23 mouse cellular contexts compared by ENCODE assay signal in genomic region chr1:11990011-11990410, GRCm38 (mm10).
DNase-seq lines count a peak whose midpoint lies in the region; ATAC-seq and TF ChIP-seq lines count a peak whose summit lies in the region.
"Had no signal": no experiment of that assay in that cellular context is flagged by ENCODE, and none has a peak within 500 bp of the region (broad histone marks: within the 10 kb centered on the region; RNA-seq: fewer than 3 reads in every experiment).

No protein-coding gene starts in this region.

- H3K4me1 ChIP-seq in heart, embryonic 11.5 days (ENCODE audit: control insufficient read depth, insufficient read depth, low read length) = no peaks in the 10 kb centered on the region
- no peaks in the 10 kb centered on the region for H3K4me1 ChIP-seq in heart, embryonic 16.5 days (ENCODE audit: control insufficient read depth, insufficient read depth, low read length)
- H3K4me1 ChIP-seq in heart, embryonic 10.5 days = no peaks in the 10 kb centered on the region
- H3K4me1 ChIP-seq in stomach, embryonic 15.5 days = no peaks in the 10 kb centered on the region
- no peaks in the 10 kb centered on the region for H3K4me1 ChIP-seq in stomach, postnatal 0 days (replicated peaks; ENCODE audit: control insufficient read depth, insufficient read depth)
- H3K4me1 ChIP-seq: embryonic facial prominence, embryonic 15.5 days; hindbrain, embryonic 12.5 days had no signal

- H3K27ac ChIP-seq in heart, embryonic 11.5 days (ENCODE audit: low read depth, low read length) = no peak overlapping the region
- H3K27ac ChIP-seq in heart, embryonic 16.5 days (ENCODE audit: low read length) = no peak overlapping the region
- no peak overlapping the region for H3K27ac ChIP-seq in heart, embryonic 10.5 days
- peak overlapping the region; percentile 16; the same call in 1 of the 2 replicates for H3K27ac ChIP-seq in stomach, embryonic 15.5 days
- H3K27ac ChIP-seq in stomach, postnatal 0 days (replicated peaks) = no peak overlapping the region
- H3K27ac ChIP-seq: embryonic facial prominence, embryonic 15.5 days; forebrain, embryonic 10.5 days; gastrocnemius, adult 2 months; heart, adult 2 months; hindbrain, embryonic 12.5 days had no signal

- H3K4me2 ChIP-seq in heart, embryonic 11.5 days = no peak overlapping the region
- H3K4me2 ChIP-seq in heart, embryonic 16.5 days (ENCODE audit: low read depth, low read length) = no peak overlapping the region
- H3K4me2 ChIP-seq in stomach, embryonic 15.5 days = no peak overlapping the region
- H3K4me2 ChIP-seq in stomach, postnatal 0 days (replicated peaks; ENCODE audit: low read depth) = no peak overlapping the region
- H3K4me2 ChIP-seq: embryonic facial prominence, embryonic 15.5 days; hindbrain, embryonic 12.5 days had no signal

- peak; percentile 95 for DNase-seq in heart, adult 11 months
- DNase-seq in heart, embryonic 10.5 days (ENCODE audit: low spot score) = no peak
- DNase-seq in stomach, postnatal 0 days (ENCODE audit: low spot score) = no peak
- peak; percentile 14 for DNase-seq in heart, postnatal 4 days
- DNase-seq in layer of hippocampus, postnatal 36 days = no peak
- DNase-seq: adrenal gland, postnatal 10 days; cerebellum, adult 11-12 months; cerebellum, adult 9-10 months; cerebellum, postnatal 36 days; gastrocnemius, adult 2 months; gastrocnemius, postnatal 36 days had no signal

- TF ChIP-seq EP300 in stomach, postnatal 0 days (optimal IDR thresholded peaks at IDR 0.05) = no peak

- H3K36me3 ChIP-seq in heart, embryonic 11.5 days (ENCODE audit: control insufficient read depth, insufficient read depth, low read length) = no peaks in the 10 kb centered on the region
- H3K36me3 ChIP-seq in heart, embryonic 16.5 days (ENCODE audit: control insufficient read depth, insufficient read depth) = no peaks in the 10 kb centered on the region
- no peaks in the 10 kb centered on the region for H3K36me3 ChIP-seq in heart, embryonic 10.5 days
- no peaks in the 10 kb centered on the region for H3K36me3 ChIP-seq in stomach, embryonic 15.5 days
- H3K36me3 ChIP-seq in stomach, postnatal 0 days (ENCODE audit: control insufficient read depth, insufficient read depth, low read length) = no peaks in the 10 kb centered on the region
- H3K36me3 ChIP-seq: embryonic facial prominence, embryonic 15.5 days; forebrain, embryonic 10.5 days; hindbrain, embryonic 12.5 days had no signal

- no peak overlapping the region for H3K9ac ChIP-seq in heart, embryonic 11.5 days (ENCODE audit: low read depth, low read length)
- H3K9ac ChIP-seq in heart, embryonic 16.5 days (ENCODE audit: low read length) = no peak overlapping the region
- H3K9ac ChIP-seq in stomach, embryonic 15.5 days = no peak overlapping the region
- no peak overlapping the region for H3K9ac ChIP-seq in stomach, postnatal 0 days (ENCODE audit: low read length)
- H3K9ac ChIP-seq: embryonic facial prominence, embryonic 15.5 days; hindbrain, embryonic 12.5 days had no signal

- no peak for ATAC-seq in heart, embryonic 11.5 days (replicated peaks; ENCODE audit: insufficient number of reproducible peaks, low FRiP score, low TSS enrichment)
- peak; percentile 49; the same call in 1 of the 2 replicates for ATAC-seq in heart, embryonic 16.5 days (replicated peaks; ENCODE audit: extremely low read depth, insufficient read depth, low FRiP score)
- ATAC-seq in stomach, embryonic 15.5 days (ENCODE audit: insufficient read depth, low FRiP score, low read depth) = no peak
- no peak for ATAC-seq in stomach, postnatal 0 days (ENCODE audit: low FRiP score, low TSS enrichment)
- ATAC-seq: forebrain, embryonic 14.5 days; hindbrain, embryonic 16.5 days; inflammation-experienced regulatory T-cells, adult 6 months; intestine, postnatal 0 days had no signal

- 75% methylated on average over 3 of the region's 3 CpGs for WGBS in heart, embryonic 11.5 days (ENCODE audit: insufficient replicate concordance)
- 54% methylated on average over 3 of the region's 3 CpGs for WGBS in heart, embryonic 16.5 days
- 80% methylated on average over 3 of the region's 3 CpGs for WGBS in heart, embryonic 10.5 days
- WGBS in stomach, embryonic 15.5 days = 66% methylated on average over 3 of the region's 3 CpGs
- WGBS in stomach, postnatal 0 days = 48% methylated on average over 3 of the region's 3 CpGs

- H3K4me3 ChIP-seq in heart, embryonic 11.5 days (ENCODE audit: low read depth, low read length) = no peak overlapping the region
- H3K4me3 ChIP-seq in heart, embryonic 16.5 days (ENCODE audit: low read length) = no peak overlapping the region
- H3K4me3 ChIP-seq in heart, embryonic 10.5 days = no peak overlapping the region
- H3K4me3 ChIP-seq in stomach, embryonic 15.5 days (replicated peaks) = no peak overlapping the region
- no peak overlapping the region for H3K4me3 ChIP-seq in stomach, postnatal 0 days (ENCODE audit: low read depth, low read length)
- H3K4me3 ChIP-seq: embryonic facial prominence, embryonic 15.5 days; erythroblast, embryonic 14.5 days; forebrain, embryonic 10.5 days; gastrocnemius, adult 2 months; heart, adult 2 months; hindbrain, embryonic 12.5 days had no signal

- no peaks in the 10 kb centered on the region for H3K27me3 ChIP-seq in heart, embryonic 11.5 days (ENCODE audit: control insufficient read depth, insufficient read depth, low read length)
- H3K27me3 ChIP-seq in heart, embryonic 16.5 days (ENCODE audit: control insufficient read depth, insufficient read depth, low read length) = no peaks in the 10 kb centered on the region
- no peaks in the 10 kb centered on the region for H3K27me3 ChIP-seq in heart, embryonic 10.5 days (ENCODE audit: insufficient read depth, poor library complexity, severe bottlenecking)
- no peaks in the 10 kb centered on the region for H3K27me3 ChIP-seq in stomach, embryonic 15.5 days (replicated peaks)
- no peaks in the 10 kb centered on the region for H3K27me3 ChIP-seq in stomach, postnatal 0 days (ENCODE audit: control insufficient read depth, insufficient read depth, low read length)
- H3K27me3 ChIP-seq: embryonic facial prominence, embryonic 15.5 days; hindbrain, embryonic 12.5 days had no signal

- TF ChIP-seq CTCF in stomach, postnatal 0 days (IDR thresholded peaks at IDR 0.05; ENCODE audit: low read depth) = no peak

- no peaks in the 10 kb centered on the region for H3K9me3 ChIP-seq in heart, embryonic 11.5 days (replicated peaks; ENCODE audit: control insufficient read depth, low read length)
- H3K9me3 ChIP-seq in heart, embryonic 16.5 days (replicated peaks; ENCODE audit: control insufficient read depth, low read length) = no peaks in the 10 kb centered on the region
- H3K9me3 ChIP-seq in heart, embryonic 10.5 days = no peaks in the 10 kb centered on the region
- no peaks in the 10 kb centered on the region for H3K9me3 ChIP-seq in stomach, embryonic 15.5 days
- H3K9me3 ChIP-seq in stomach, postnatal 0 days (ENCODE audit: control insufficient read depth, low read length) = no peaks in the 10 kb centered on the region
- H3K9me3 ChIP-seq: embryonic facial prominence, embryonic 15.5 days; forebrain, embryonic 10.5 days; hindbrain, embryonic 12.5 days had no signal

Comparison
In these comparisons a context has a peak if more than half of its experiments do, and no peak if none do; other contexts are left out.
1. DNase-seq: peak in heart, adult 11 months (single experiment) and heart, postnatal 4 days (single experiment); none in heart, embryonic 10.5 days (single experiment), stomach, postnatal 0 days (single experiment) and layer of hippocampus, postnatal 36 days (0 of 2).